Mouse (Mus musculus) E14TG2a.4 (cell line): ENCODE results near the gene Slc30a2.

Experiments
- CTCF ChIP-seq: conservative IDR thresholded peaks from 2 replicates; pipeline ENCODE4 v1.5.1; 2014; ENCODE audit warnings: low read length
- POU5F1 ChIP-seq: IDR thresholded peaks from 2 replicates; pipeline ENCODE4 v1.6.1; 2014; ENCODE audit warnings: low read length, borderline replicate concordance

DNA sequence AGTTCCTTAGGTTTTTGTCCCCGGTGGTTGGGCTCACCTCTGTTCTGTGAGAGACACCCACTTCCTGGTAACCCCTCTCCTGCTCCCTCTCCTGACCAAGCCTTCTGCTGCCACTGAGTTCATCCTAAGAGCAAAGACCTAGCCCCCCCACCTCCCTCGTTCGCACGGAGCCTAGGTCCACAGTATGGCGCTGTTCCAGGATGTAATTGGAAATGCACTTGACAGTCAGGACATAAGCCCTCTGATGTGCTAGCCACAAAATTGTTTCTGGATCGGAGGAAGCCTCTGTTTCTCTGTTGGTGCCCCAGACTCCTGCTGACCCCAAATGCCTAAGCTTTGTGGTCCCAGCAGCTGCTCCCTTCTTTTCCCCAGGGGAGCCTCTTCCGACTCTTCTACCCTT, 60.7 kb downstream of the Slc30a2 start:
- TF ChIP-seq CTCF, result peak; percentile 28
- no peak for TF ChIP-seq POU5F1
